Mouse (Mus musculus): ENCODE measurements around the gene Socs5.

Gene Socs5

DNA sequence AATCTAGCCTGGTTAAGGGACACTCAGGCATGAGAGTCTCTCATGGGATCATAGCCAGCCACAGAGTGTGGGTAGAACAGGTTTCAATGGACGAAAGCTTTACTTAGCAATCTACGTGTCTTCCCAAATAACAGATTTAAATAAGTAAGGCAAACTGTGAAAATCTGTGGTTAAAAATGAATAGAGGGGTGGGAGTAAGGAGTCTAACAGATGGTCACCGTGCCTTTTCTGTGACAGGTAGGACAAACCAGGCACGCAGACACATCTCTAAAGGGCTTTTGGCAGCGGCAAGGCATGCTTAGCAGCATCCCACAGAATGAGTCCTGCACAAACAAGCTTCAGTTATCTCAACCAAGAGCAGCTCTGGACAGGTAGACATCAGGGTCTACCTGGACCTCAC is 59.9 kb downstream of the Socs5 start:
- no peak for DNase-seq (ENCODE audit: extremely low spot score)

DNA sequence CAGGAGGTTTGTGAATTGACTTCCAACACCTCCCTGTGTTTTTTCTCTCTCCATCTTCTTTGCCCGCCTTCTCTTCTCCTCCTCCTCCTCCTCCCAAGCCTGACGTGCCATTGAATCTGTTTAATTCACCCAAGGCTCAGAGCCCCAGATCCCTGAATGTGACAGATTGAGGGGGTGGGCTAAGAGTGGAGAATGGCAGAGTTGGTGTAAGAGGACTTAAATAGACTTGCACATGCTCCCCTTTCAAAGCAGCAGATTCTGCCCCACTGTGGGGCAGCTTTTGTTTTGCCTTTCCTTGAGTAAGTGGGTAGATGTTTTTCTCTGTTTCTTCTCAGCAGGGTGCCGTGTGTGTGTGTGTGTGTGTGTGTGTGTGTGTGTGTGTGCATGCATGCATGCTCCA is 61.6 kb downstream of the Socs5 start:
- no peak for DNase-seq (ENCODE audit: extremely low spot score)

DNA sequence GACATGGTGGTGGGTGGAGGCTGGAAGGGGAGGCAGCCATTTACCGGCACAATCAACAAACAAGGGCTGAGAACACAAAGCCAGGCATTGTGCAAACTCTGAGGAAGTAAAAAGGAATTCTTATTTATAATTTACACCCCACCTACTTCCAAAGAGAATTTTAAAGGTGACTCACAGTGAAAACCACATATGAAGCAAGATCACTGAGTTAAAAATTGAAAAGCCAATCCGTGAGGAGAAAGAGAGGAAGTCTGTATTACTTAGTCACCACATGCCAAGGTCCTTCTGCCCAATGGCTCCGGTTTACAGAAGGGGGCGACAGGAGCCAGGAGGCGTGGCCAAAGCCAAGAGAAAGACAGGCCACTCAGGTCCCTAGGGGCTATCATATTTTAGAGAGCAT is 62.9 kb downstream of the Socs5 start:
- no peak for DNase-seq (ENCODE audit: extremely low spot score)

DNA sequence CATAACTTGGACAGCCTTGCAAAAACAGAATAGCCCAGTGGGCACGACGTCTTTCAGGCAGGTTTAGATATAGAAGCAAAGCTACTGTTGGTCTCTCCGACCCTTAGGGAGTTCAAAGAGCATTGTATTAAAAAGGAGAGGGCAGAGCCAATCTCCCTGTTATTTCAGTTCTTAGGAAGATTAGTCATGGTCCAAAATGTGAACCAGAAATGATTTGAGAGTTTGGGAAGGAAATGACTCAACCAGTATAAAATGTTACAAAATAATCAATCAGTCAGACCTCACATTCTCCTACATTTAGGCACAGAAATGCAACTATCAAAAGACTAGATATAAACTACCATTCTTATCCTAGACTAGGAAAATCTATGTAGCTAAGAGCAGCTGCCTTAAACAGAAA is 64.6 kb downstream of the Socs5 start:
- DNase-seq (ENCODE audit: extremely low spot score) = no peak

DNA sequence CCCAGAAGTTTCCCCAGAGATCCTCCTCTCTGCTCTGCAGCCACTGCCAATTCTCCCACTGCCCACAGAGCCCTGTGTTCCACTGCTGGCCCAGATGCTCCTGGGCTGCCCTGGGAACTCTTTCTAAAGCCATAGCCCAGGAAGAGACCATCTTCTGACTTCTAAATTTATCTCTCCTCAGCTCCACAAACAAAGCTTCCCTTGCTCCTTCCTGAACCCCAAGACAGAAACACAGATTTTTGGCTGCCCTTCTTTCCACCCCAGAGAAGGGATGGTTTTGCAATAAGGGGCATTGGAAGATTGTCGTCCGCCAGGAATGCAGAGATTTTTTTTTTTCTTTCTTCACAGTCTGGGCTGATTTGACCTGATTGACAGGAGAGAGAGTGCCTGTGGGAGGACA is 66.5 kb downstream of the Socs5 start:
- no peak for DNase-seq (ENCODE audit: extremely low spot score)

DNA sequence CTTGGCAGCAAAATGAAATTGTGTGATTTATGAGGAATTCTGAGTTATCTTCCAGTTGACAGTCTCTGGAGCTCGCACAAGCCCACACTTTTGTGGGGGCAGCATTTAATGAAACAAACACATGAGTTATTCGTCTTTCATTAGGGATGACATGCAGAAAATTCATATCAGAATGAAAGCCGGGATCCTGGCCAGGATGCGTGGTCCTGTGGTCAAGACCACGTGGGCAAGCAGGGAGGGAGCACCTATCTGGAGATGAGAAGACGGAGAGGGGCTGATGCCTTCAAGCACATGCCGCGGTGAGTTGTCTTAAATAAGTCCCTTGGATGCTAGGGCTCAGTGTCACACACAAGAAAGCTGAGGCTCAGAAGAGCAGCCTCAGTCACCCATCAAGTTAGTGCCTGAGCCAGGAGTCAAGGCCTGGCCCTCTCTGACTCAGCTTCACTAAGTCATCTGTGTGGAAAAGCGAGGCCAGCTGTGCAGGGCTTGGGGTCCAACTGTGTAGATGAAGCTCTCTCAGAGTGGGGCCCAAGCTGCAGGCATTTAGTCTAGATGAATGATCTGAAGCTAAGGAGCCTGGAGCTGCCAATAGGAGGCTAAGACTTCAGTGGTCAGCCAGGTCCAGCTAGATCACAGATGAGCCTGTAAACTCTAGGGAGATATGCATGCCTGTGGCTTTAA is 67.3 kb downstream of the Socs5 start:
- no peak for DNase-seq (ENCODE audit: extremely low spot score)

DNA sequence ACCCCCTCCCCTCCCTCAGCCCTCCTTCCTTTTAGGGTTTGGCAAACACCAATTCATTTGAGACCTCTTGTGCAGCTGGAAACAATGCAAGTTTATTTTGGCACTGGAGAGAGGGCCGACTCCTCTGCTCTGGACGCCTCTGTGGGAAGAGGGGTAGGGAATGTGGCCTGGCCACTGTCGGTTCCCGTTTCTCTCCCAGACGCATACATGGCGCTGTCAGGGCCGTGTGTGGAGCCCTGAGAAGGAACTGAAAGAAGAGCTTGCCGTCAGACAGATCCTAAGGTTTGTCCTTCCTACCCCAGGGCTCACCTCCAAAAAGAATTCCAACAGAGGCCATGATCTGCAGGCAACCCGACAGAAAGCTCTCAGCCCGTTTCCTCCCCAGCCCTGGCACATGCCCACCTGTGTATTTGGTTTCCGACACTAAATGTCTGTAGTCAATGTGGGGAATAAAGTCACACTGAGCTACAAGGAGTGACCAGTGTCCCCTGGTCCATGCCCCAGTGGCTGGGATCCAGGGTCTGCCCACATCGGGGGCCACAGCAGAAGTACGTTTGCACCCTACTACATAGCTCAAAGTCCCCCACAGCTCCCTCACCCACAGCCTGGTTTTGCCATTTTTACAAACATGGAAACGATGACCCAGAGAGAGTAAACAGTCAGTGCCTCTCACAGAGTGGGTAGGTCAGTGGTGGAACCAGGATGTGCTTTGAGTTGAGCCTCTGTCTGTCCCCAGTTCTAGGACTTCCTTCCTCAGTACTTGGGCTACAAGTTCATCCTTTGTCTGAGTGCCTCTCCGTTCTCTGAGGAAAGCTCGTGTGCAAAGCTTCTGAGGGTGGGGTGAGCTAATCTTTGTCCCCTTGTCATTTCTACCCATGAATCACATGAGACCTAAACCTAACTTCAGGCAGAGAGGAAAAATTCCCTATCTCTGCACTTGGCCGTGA is 68.9 kb downstream of the Socs5 start:
- no peak for DNase-seq (ENCODE audit: extremely low spot score)

DNA sequence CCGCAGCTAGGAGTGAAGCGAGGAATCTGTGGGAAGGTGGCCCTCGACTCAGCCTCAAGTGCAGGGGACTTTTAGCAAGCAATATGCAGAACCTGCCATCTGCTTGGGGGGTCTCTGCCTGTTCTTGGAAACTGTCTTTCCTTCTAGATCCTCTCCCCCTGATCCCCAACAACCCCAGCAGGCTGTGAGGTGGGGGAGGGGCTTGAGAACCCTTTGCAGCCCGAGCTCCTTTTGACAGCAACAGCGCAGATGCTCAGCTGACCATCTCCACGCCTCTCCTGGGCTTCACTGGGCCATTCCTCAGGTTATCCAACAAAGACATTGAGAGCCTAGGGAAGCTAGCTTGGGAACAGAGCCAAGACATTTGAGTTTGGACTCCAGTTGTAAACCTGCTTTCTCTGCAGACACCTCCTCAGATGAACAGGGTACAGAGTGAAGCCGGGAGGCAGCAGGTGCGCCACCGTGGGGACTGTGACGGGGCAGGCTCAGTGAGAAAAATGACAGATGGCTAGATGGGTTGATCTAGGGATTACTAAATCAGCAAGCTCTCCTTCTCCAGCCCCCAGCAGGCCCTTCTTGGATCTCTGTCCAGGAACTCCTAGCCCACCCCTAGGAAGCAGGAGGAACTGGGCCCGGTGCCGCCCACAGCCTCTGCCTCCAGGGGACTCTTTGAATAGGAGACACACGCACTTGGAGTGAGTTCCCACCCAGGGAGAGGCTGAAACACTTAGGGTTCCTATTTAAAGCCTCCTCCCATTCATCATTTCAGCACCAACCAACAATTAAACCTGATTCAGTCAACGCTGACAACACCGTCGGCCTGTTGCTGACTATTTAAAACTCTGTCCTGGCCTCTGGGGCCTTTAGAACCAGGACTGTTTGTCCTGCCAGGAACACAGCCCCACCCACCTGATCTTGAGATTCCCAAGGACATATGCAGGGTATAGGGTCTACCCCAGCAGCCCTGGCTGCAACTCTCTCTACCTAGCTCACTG is 71.4 kb downstream of the Socs5 start:
- no peak for DNase-seq (ENCODE audit: extremely low spot score)

DNA sequence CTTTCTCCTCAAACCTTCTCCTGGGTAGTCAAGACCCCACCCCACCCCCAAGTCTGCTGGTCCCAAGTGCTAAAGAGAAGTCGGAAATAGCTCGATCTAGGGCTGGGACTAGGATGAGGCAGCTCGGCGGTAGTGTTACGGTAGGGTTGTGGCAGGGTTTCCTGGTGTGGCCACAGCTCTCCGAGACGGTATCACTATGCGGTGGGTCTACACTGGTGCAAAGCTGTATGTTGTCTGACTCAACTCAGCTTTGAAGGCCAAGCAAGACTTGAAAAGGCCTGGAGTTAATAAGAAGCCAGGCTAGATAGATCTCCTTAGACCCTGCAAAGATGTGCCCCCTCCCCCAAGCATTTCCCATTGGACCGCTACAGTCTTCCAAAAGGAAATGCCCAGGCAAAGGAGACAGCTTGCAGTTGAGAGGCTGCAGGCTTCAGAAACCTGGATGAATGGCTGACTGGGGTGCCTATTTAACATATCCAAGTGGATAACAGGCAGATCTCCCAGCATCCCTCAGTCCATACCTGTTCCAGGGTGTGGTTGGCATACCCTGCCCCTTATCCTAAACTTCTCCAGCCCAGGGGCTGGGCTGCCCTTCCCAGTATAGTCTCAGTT is 72.6 kb downstream of the Socs5 start:
- no peak for DNase-seq (ENCODE audit: extremely low spot score)

DNA sequence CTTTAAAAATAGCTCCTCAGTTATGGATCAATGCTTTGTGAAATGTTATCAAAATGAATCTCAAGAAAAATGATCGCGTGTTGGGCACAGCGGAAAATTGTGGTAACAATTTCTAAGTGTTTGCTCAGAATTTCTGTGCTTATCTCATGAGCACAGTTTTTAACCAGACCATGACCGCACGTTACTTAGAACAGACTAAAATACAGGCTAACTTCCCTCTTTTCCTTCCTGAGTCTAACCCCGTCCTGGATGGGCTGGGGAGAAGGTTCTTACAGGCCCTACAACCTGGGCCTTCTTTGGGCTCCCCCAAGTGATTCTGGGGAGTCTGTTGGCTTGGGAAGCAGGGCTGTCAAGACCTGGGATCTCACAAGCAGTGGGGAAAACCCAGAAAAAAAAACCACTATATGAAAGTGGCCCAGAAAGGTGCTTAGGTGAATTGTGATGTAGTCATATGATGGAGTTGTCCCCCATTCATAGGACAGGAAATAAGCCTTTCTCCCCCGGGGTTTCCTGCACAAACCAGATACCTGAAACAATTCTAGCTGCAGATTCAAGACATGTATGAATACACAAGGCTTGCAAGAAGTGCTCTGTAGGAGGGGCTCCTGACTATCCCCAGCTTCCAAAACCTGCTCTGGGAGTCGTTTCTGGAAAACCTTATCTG is 74.3 kb downstream of the Socs5 start:
- no peak for DNase-seq (ENCODE audit: extremely low spot score)

DNA sequence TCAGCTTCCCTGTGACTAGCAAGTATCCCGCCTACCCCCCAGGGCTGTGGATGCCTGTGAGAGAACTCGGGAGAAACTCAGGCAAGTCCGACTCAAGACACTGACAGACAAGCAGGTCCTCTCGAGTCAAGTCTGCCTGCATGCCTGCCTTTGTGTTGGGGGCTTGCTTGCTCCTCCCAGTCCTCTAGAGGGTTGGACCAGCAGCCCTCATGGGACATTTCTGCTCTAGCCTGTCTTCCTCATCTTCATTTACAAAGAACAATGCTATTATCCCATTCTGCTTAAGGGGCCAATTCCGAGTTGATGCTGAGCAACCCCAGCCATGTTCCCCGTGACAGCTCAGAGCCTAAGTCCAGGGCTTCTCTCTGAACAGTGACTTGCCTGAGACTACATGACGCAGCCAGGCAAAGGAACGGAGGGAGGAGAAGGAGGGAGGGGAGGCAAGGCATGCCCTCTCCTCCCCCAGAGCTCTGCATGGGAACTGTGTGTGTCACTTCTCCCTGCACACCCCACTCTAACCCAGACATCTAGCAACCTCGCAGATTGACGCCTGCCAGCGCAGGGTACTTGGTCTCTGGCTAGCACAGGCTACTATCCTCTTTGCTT is 78.1 kb downstream of the Socs5 start:
- DNase-seq (ENCODE audit: extremely low spot score) = peak; percentile 39

DNA sequence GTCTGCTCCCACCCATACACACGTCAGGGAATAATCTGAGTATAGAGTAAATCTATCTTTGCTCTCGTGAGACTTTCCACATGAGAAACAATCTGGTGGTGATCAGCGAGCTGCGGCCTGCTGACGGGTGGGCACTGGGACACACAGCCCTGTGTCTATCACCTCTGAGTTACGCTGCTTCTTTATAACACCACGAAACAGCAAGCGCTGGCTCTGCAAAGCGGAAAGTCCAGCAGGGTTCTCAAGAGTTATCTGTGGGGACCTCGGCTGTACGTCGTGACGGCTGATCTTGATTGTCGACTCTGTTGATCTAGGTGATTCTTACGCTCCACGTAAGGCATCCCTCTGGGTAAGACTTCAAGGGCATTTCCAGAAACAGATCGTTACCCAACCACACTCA is 79.5 kb downstream of the Socs5 start:
- no peak for DNase-seq (ENCODE audit: extremely low spot score)
